Mouse (Mus musculus) layer of hippocampus, postnatal 10 days (tissue): Measurements from ENCODE around the gene Cnot6. TPM values are rescaled to one million over a fixed set of nuclear protein-coding genes. Genes with fewer than 3 reads are reported as not detected.

Experiments used
- total RNA-seq, 2 experiments: library from RNA; stranded (reverse); gene quantifications; 2 replicates each; pipeline ENCODE4 v1.2.3; 2021

Cnot6 gene
- total RNA-seq, 2 experiments from 2014 or later = 49.8 to 51.1 TPM

Other genes with a start within 250 kb of the Cnot6 start
- not detected for gene Olfr1386, start 247.7 kb downstream of the Cnot6 start, total RNA-seq
- under 1 TPM in 1 of 2 experiments, not detected in 1; 0.11 TPM for gene Olfr1385, start 223.7 kb downstream of the Cnot6 start, total RNA-seq
- not detected for gene Olfr1384, start 206.0 kb downstream of the Cnot6 start, total RNA-seq
- gene Olfr1383, start 193.1 kb downstream of the Cnot6 start, total RNA-seq = under 1 TPM; 0.46 to 0.56 TPM
- not detected for gene Olfr1382, start 184.5 kb downstream of the Cnot6 start, total RNA-seq
- not detected for gene Olfr1381, start 169.3 kb downstream of the Cnot6 start, total RNA-seq
- gene Olfr1380, start 155.8 kb downstream of the Cnot6 start, total RNA-seq = not detected
- gene Flt4, start 103.5 kb downstream of the Cnot6 start, total RNA-seq = 1 to 10 TPM; 3.9 to 4.4 TPM
- gene Scgb3a1, start 49.1 kb downstream of the Cnot6 start, total RNA-seq = under 1 TPM in 1 of 2 experiments, not detected in 1; 0.78 TPM
- gene Gfpt2, start 81.5 kb upstream of the Cnot6 start, total RNA-seq = 1 to 10 TPM; 6.1 to 6.7 TPM
- gene Mapk9, start 134.0 kb upstream of the Cnot6 start, total RNA-seq = 100 to 1,000 TPM; 151 to 152 TPM
- gene Rasgef1c, start 189.1 kb upstream of the Cnot6 start, total RNA-seq = 1 to 10 TPM; 4.0 to 4.7 TPM